Mouse (Mus musculus) lung, postnatal 0 days (tissue): ENCODE results near the gene Phyh. TPM values are rescaled to one million over a fixed set of nuclear protein-coding genes. Genes with fewer than 3 reads are reported as not detected.
"Not testable (repeated sequence)": the region's sequence is repeated elsewhere in the genome, so short reads cannot be mapped to it uniquely, and the experiment has no call there.

Experiments
- ATAC-seq: fragments of 200-750 bp; cut with Nextera tagmentation; 2 replicates; pipeline ENCODE4 v1.8.0; 2017; ENCODE audit warnings: moderate library complexity
- DNase-seq: peaks from one replicate; pipeline ENCODE4 v3.0.0-alpha.2; 2016; ENCODE audit warnings: low spot score
- H3K27ac ChIP-seq: fragments of 300-500 bp; sonication (generic); 2 replicates; pipeline ENCODE4 v1.5.1; 2014; ENCODE audit warnings: antibody characterized with exemption, mild to moderate bottlenecking, low read length, mixed read lengths
- H3K27me3 ChIP-seq: fragments of 300-500 bp; sonication (generic); replicated peaks from 2 replicates; pipeline ENCODE4 v1.6.1; 2014; ENCODE audit warnings: low read length, mixed read lengths; ENCODE audit not compliant: insufficient read depth
- H3K36me3 ChIP-seq: fragments of 300-500 bp; sonication (generic); 2 replicates; pipeline ENCODE4 v1.6.1; 2014; ENCODE audit warnings: low read length, mixed read lengths; ENCODE audit not compliant: insufficient read depth
- H3K4me1 ChIP-seq: fragments of 300-500 bp; sonication (generic); 2 replicates; pipeline ENCODE4 v1.6.1; 2014; ENCODE audit warnings: antibody characterized with exemption, low read depth, low read length, mixed read lengths; ENCODE audit not compliant: insufficient read depth
- H3K4me2 ChIP-seq: fragments of 300-500 bp; sonication (generic); replicated peaks from 2 replicates; pipeline ENCODE4 v1.6.1; 2014; ENCODE audit warnings: low read depth, mild to moderate bottlenecking, low read length, moderate library complexity, mixed read lengths
- H3K4me3 ChIP-seq: fragments of 300-500 bp; sonication (generic); 2 replicates; pipeline ENCODE4 v1.5.1; 2014; ENCODE audit warnings: low read depth, low read length
- H3K9ac ChIP-seq: fragments of 300-500 bp; sonication (generic); replicated peaks from 2 replicates; pipeline ENCODE4 v1.6.1; 2014; ENCODE audit warnings: low read depth, mild to moderate bottlenecking
- H3K9me3 ChIP-seq: fragments of 300-500 bp; sonication (generic); 2 replicates; pipeline ENCODE4 v1.6.1; 2016; ENCODE audit warnings: low read length, mixed read lengths
- CTCF ChIP-seq: IDR thresholded peaks from 2 replicates; pipeline ENCODE4 v1.5.1; 2016; ENCODE audit warnings: antibody characterized with exemption, mild to moderate bottlenecking
- EP300 ChIP-seq: IDR thresholded peaks from 2 replicates; pipeline ENCODE4 v1.6.1; 2016; ENCODE audit warnings: antibody characterized with exemption, mild to moderate bottlenecking, control low read depth
- WGBS: fragments of 180-500 bp; shearing (Covaris S2); extraction: QIAGEN DNeasy Blood & Tissue Kit; methylation state at CpG from one replicate; pipeline ENCODE4 v1.1.7; 2014; 5-methylcytosine and 5-hydroxymethylcytosine counted together
- polyA plus RNA-seq: library from polyadenylated mRNA; unstranded; fragments of >200 nt; fragmentation: Nextera tagmentation; extraction: Ambion mirVana; gene quantifications from 2 replicates; pipeline ENCODE4 v1.2.1, GENCODE M21; 2015

Gene Phyh
- polyA plus RNA-seq, 1 experiment from 2014 or later: 76.5 TPM

- DNase-seq: no peak
- Histone ChIP-seq H3K4me3 (no peak overlapping the region), H3K27ac (no peak overlapping the region), H3K36me3 (no peaks in the 10 kb centered on the region), H3K27me3 (no peaks in the 10 kb centered on the region), H3K9me3 (no peaks in the 10 kb centered on the region), H3K9ac (no peak overlapping the region), H3K4me2 (no peak overlapping the region), H3K4me1 (no peaks in the 10 kb centered on the region)
- no peak for ATAC-seq
- WGBS: 73% methylated on average over 3 of the region's 3 CpGs
- TF ChIP-seq CTCF: no peak
- no peak for TF ChIP-seq EP300
Measured at GRCm38 (mm10) chr2:4927391-4927790, 8.6 kb downstream of the Phyh start.

DNA sequence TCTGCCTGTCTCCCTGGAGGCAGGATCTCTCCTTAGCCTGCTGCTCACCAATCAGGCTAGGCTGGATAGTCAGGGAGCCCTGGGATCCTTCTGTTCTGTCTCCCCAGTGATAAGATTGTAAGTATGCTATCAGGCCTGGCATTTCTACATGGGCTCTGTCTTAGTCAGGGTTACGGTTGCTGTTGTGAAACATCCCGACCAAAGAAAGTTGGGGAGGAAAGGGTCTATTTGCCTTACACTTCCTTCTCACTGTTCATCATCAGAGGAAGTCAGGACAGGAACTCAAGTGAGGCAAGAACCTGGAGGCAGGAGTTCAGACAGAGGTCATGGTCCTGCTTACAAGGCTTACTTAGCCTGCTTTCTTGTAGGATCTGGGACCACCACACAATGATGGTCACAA, 10.4 kb downstream of the Phyh start:
- Histone ChIP-seq H3K4me2 (no peak overlapping the region), H3K27ac (no peak overlapping the region), H3K9me3 (no peaks in the 10 kb centered on the region), H3K27me3 (no peaks in the 10 kb centered on the region), H3K4me3 (no peak overlapping the region), H3K4me1 (no peaks in the 10 kb centered on the region), H3K36me3 (no peaks in the 10 kb centered on the region), H3K9ac (no peak overlapping the region)
- no peak for TF ChIP-seq EP300
- no peak for TF ChIP-seq CTCF
- ATAC-seq (no peak), DNase-seq (no peak)
- WGBS: 44% methylated on average over 2 of the region's 2 CpGs

DNA sequence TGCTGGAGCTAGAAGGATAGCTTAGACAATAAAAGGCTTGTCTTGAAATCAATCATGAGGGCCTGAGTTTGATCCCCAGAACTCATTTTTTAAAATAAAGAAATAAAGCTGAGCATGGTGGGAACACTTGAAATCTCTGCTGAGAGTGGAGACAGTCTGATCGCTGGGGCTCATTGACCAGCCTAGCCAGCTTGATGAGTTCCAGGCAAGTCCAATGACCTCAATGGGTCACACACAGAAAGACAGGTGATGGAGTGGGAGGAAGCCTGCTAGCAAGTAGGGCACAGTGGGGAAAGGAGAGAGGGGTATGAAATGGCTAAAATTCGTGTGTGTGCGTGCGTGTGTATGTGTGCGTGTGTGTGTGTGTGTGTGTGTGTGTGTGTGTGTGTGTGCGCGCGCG, 15.7 kb downstream of the Phyh start:
- no peak overlapping the region for H3K27ac ChIP-seq
- no peak overlapping the region for H3K4me3 ChIP-seq
- H3K9me3 ChIP-seq: no peaks in the 10 kb centered on the region
- no peak overlapping the region for H3K4me2 ChIP-seq
- H3K36me3 ChIP-seq: peaks cover 13% of the 10 kb centered on the region; the same call in 1 of the 2 replicates
- H3K27me3 ChIP-seq: no peaks in the 10 kb centered on the region
- no peak for TF ChIP-seq CTCF
- no peak for TF ChIP-seq EP300
- ATAC-seq (no peak), DNase-seq (no peak)
- H3K9ac ChIP-seq: no peak overlapping the region
- H3K4me1 ChIP-seq: no peaks in the 10 kb centered on the region
- 91% methylated on average over 9 of the region's 9 CpGs for WGBS

GRCm38 (mm10) chr2:4937931-4938330, 19.1 kb downstream of the Phyh start:
- TF ChIP-seq CTCF (no peak), EP300 (no peak)
- no peak for ATAC-seq
- no peak overlapping the region for H3K4me2 ChIP-seq
- no peak overlapping the region for H3K9ac ChIP-seq
- H3K27ac ChIP-seq: no peak overlapping the region
- peaks cover 13% of the 10 kb centered on the region; the same call in 1 of the 2 replicates for H3K36me3 ChIP-seq
- no peaks in the 10 kb centered on the region for H3K4me1 ChIP-seq
- WGBS: 83% methylated on average over 7 of the region's 7 CpGs
- H3K4me3 ChIP-seq: no peak overlapping the region
- no peaks in the 10 kb centered on the region for H3K27me3 ChIP-seq
- H3K9me3 ChIP-seq: no peaks in the 10 kb centered on the region
- no peak for DNase-seq

DNA sequence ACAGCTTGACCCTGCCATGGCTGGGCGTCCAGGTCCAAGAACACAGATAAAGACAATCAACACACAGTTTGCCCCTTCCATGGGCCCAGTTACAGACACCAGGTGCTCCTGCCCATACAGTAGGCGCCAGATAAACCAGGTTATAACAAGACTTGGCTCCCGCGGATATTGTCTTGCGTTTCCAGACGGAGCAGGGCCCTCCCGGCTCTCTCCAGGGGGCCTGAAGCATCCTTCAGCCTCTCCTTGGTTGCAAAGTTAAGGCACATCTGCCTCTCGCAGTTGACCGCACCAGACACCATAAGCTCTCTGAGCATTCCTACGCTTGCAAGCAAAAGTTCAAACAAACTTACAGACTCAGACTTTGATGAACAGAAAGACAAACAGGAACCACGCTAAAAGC, 22.0 kb downstream of the Phyh start:
- H3K4me2 ChIP-seq: no peak overlapping the region
- H3K4me1 ChIP-seq: no peaks in the 10 kb centered on the region
- ATAC-seq (no peak), DNase-seq (no peak)
- H3K9ac ChIP-seq: no peak overlapping the region
- peaks cover 13% of the 10 kb centered on the region; the same call in 1 of the 2 replicates for H3K36me3 ChIP-seq
- no peak overlapping the region for H3K27ac ChIP-seq
- no peak overlapping the region for H3K4me3 ChIP-seq
- no peaks in the 10 kb centered on the region for H3K27me3 ChIP-seq
- no peak for TF ChIP-seq EP300
- no peaks in the 10 kb centered on the region for H3K9me3 ChIP-seq
- WGBS: 86% methylated on average over 11 of the region's 11 CpGs

GRCm38 (mm10) chr2:4949691-4950090, 30.9 kb downstream of the Phyh start:
- not testable (repeated sequence) for H3K27me3 ChIP-seq, H3K36me3 ChIP-seq, H3K27ac ChIP-seq, ATAC-seq, H3K4me1 ChIP-seq, H3K4me3 ChIP-seq, H3K9me3 ChIP-seq, DNase-seq, H3K4me2 ChIP-seq, H3K9ac ChIP-seq
- 74% methylated on average over 5 of the region's 8 CpGs for WGBS

- no peak for DNase-seq
- WGBS: 94% methylated on average over 2 of the region's 2 CpGs
- no peaks in the 10 kb centered on the region for H3K4me1 ChIP-seq
- no peaks in the 10 kb centered on the region for H3K9me3 ChIP-seq
- H3K27ac ChIP-seq: no peak overlapping the region
- no peaks in the 10 kb centered on the region for H3K36me3 ChIP-seq
- H3K27me3 ChIP-seq: no peaks in the 10 kb centered on the region
- TF ChIP-seq EP300: no peak
- no peak for TF ChIP-seq CTCF
- ATAC-seq: no peak
- no peak overlapping the region for H3K4me3 ChIP-seq
- H3K9ac ChIP-seq: no peak overlapping the region
- H3K4me2 ChIP-seq: no peak overlapping the region
Measured at GRCm38 (mm10) chr2:4950986-4951385, 32.2 kb downstream of the Phyh start.
